Mouse (Mus musculus) liver (tissue): ENCODE data around the gene Tmub2.

Source experiments
- DNase-seq: peaks from one replicate; pipeline ENCODE4 v3.0.0-alpha.2; 2020; ENCODE audit warnings: mixed read lengths

The Tmub2 gene

DNA sequence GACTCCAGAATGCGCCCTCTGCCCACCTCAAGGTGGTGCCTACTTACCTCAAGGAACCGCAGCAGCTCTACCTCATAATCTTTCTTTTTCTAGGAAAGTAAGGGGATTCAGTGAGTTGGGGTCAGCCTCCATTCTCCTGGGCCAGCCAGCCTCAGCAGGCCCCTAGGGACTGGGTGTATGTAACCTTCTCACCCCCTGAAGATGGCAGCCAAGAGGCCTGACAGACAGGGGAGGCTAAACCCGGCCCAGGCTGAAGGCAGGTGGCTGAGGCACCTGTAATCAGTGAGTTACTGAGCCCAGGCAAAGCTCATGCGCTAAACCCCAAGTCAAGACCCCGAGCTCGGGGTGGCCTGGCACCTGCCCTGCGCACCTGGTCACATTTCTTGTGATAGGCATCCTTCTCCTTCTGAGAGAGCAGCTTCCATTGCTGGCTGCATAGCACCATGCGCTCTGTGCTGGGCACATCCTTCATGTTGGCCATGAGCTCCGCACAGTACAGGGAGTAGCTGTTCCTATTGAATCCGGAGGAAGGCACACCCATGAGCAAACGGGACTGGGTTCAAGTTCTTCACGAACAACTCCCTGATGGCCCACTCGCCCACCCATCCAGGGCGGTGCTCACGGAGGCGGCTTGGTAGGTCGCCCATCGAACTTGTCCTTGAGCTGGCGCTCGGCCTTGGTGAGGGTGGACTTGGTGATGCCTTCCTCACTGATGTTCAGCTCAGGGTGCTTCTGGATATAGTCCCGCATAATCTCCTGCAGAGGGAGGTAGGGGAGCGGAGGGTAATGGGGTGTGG lies 25.3 kb downstream of the Tmub2 start:
- DNase-seq, result no peak

DNA sequence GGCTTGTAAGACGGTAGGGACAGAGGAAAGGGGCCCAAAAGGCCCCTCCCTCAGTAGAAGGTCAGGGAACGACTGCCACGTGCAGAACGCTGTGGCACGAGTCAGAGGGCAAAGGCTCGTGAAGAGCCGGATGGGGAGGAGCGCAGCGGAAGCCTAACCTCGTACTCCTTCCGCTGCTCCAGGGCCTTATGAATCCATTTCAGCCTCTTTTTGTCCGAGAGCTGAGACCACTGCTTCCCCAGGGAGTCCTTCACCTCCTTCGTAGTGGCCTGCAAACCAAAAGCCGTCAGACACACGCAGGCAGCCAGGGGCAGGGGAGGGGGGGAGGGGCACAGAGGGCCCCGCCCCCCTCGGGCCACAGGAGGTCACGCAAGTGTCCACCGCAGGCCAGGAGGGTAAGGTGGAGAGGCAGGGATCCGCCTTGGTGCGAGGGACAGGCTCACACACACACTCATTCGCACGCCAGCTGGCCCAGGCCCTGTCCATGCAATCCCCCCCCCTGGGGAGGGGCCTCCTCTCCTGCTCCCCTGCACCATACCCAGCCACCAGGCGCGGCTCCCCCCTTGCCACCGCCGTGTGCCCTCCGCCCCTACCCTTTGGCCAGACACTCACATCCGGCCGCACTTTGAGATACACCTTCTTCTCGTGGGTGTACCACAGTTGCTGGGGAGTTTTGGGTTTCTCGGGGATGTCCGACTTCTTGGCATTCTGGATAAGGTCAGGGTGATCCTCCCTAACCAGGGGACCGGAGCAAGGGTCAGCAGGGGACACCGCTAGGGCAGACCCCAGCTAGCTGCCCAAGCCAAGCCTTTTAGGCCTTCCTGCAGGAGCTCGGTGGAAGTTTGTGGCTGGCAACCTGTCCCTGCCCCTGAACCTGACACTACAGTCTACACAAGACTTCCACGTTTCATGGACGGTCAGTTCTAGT lies 26.3 kb downstream of the Tmub2 start:
- DNase-seq, result peak; percentile 41

DNA sequence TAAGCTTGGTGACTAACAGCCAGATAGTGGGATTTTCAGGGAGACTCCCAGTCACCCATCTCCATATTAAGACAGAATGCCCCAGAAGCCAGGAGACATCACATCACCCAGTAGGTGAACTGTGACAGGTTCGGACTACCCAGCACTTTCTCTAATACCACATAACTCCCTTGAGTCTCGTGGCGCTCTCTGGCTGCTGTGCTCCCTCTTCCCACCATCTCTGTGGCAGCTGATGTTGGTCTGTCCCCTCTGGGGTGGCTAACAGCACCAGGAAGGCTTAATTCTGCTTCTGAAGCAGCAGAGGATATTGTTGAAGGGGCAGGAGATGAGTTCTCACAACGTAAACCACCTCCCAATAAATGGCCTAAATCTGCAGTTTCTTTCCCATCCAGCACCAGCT lies 27.2 kb downstream of the Tmub2 start:
- DNase-seq, result no peak

DNA sequence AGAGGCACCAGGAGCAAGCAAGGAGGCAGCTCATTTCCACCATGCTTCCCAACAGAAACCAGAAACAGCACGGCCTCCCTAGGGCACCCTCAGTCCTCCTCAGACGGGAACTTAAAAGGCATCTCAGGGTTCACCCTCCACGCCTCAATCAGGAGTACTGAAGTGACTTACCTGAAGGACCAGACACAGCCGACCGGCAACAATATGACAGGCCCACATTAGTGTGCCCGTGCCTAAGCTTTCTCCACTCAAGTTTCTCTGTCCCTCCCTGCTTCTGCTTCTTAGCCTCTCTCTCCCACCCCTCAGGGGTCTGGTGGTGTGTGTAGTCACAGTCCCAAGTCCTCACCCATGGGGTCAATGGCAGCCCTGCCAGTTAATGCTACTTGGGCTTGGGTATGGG lies 27.9 kb downstream of the Tmub2 start:
- DNase-seq, result no peak

DNA sequence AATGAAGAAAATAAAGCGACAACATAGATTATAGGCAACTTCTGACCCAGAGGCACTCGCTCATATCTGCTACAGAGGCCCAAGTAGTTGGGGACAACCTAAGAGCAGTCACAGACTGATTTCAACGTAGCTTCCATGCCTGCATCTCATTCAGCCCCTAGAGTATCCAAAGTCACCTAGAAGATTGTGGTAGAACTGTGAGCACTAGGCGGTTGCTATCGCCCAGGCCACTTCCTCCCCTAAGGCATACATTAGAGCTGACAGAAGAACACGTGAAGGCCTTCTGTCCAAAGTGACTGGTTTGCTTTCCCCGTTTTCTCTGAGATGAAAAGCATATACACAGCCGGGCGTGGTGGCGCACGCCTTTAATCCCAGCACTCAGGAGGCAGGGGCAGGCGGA lies 29.6 kb downstream of the Tmub2 start:
- DNase-seq, result no peak

DNA sequence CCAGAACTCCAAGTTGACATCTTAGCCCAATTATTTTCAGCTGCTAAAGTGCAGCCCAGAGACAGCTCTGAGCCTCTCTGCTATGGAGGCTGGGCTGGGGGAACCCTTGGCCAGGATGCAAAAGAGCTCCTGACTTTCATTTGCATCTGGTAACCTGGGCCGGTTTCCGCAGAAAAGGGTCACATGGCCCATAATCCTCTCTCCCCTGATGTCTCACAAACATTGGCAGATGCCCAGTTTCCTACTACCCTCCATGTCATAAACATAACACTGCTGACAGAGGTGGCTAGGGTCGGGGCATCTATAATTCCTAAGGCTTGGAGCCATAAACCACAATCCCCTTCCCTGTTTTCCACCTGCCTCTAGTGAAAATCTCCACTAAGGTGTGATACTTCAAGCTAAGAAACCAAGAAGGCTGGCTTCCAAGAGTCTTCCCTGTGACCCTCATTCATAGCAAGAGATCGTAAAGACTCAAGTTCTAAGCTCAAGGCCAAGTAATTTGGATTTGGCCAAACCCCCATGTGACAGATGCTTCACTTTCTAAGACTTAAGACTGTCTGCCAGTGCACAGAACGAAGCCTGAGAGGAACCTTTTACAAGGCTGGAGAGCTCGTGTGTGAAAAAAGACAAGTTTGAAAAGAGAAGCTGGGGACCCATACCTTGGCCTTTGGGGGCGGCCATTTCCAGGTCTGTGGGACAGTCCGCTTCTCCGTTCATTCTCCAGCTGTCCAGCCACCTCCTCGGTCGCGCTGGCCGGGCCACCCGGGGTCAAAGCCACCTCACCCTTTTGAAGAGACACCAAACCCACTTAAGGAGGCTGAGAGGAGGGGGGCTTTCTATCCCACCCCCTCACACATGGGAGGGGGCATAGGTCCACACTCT lies 31.2 kb downstream of the Tmub2 start:
- DNase-seq, result no peak

DNA sequence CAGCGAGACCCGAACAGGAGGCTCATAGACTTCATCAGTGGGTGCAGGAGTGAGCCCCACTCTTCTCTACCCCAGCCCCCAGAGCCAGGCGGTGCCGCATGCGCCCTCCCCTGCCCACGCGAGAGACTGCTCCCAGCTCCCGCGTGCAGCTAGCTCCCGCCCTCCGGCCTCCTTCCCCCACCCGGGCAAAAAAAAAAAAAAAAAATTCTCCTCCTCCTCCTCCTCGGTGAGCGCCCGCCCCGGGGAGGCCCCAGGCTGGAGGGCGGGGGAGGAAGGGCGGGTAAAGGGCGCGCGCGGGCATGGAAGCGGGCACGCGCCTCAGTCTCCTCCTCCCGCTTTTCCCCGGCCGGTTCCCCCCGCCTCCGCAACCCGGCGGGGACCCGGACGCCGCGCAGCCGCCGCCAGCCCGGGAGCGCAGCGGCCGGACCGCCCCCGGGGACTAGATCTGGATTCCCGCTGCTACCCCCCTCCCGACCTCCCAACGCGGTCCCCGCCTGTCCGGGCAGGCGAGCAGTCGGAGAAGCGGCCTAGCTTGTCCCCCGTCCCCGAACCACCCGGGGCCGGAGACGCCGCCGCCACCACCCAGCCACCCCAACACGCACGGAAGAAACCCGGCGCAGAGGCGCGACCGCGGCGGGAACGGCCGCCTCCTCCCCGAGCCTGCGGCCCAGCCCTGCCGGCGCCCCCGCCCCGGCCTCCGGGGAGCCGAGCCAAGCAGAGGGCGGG lies 32.0 kb downstream of the Tmub2 start:
- peak; percentile 96 for DNase-seq

DNA sequence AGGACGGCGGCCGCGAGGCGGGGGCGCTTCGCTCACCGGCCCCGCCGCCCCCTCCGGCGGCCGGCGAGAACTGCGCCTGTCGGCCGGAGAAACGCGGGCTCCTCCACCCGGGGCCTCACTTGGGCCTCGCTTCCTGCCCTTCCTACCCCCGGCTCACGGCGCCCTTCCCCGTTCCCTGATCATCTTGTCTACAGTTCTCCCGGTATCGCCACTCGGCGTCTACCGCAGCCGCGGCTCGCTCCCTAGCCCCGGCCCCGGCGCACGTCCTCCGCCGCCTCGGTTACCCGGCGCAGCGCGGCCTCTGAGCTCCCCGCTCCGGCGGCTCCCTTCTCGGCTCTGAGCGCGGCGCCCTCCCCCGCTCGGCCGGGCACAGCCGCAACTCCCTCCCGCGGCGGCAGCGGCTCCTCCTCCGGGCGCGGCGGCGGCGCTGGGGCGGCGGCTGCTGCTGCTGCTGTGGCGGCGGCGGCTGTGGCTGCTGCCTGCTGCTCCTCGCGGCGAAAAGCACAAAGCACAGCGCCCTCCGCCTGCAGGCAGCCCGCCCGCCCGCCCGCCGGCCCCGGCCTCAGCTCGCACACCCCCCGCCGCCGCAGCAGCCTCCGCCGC lies 32.7 kb downstream of the Tmub2 start:
- DNase-seq, result peak; percentile 79

DNA sequence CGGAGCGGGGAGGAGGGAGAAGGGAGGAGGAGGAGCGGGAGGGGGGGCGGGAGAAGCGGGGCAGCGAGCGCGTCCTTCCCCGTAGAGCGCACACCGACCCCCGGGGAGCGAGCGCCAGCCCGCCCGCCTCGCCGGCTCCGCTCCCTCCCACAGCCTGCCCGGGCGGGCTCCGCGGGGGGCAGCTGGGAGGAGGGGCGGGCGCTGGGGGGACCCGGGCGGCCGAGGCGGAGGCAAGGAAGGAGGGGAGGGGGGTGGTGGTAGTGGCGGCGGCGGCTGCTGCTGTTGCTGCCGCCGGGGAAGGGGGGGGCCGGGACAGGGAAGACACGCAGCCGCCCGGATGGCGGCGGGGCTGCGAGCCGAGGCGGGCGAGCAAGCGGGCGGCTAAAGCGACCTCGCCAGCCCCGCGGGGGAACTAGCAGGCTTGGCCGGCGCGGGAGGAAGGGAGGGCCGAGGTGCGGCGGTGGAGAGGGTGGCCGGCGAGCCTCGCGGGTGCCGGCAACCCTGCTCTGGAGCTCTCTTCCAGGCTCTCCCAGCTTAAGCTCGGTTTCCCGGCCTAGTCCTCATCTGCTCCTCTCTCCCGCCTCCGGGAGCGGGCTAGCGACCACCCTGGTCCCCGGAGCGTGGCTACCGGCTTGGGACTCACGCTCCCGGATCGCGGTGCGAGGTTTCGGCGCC lies 33.3 kb downstream of the Tmub2 start:
- peak; percentile 80 for DNase-seq

DNA sequence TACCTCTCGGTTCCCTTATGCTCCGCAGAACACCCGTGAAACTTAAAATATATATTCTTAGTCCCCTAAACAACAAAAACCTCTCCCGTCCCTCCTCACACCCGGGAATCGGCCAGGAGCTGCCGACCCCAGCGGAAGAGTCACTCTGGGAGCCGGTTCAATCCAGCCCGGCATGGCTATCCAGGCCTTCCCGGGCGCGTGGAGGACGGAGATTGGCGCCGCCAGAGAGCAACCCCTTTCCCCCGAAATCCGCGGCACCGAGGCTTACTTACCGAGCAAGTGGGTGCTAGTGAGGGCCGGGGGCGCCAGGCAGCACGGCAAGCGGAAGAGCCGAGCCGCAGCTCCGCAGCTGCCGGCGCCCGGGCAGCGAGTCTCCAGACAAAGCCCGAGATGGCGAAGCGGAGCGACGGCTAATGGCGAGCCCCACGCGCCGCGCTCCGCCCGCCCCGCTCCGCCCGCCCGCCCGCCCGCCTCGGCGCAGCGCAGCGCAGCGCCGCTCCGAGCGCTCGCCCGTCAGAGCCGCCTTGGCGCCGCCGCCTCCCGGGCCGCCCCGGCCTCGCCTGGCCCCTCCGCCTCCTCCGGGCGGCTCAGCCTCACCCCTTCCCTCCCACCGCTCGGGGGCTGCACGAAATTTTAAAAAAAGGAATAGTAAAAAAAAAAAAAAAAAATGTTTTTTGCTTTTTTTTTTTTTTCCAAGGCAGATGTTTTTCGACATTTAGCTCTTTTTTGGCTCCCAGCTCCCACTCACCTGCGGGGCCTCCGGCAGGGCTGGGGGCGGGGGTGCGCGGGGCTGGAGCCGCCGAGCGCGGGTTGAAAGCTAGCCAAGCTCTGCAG lies 34.1 kb downstream of the Tmub2 start:
- DNase-seq, result peak; percentile 76

DNA sequence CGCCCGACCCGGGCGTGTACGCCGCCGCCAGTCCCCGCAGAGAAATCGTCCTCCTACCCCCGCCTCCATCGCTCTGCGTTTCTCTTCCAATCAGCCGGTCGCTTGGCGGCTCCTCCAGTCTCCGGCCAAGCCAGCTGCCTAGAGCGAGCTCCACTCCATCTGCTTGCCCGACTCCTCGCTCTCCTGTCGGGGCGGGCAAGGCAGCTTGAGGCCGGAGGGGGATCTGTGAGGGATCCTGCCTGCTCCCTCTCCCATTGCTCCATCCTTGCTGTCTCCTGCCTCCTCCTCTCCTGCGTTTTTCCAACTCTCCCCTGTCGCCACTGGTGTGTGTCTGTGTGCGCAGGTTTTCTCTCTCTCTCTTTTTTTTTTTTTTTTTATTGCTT lies 34.7 kb downstream of the Tmub2 start, which contains the start of gene Ubtf:
TSS of gene Ubtf (minus strand) at position 333 of the 383 bp plus-strand sequence.
- peak; percentile 89 for DNase-seq

DNA sequence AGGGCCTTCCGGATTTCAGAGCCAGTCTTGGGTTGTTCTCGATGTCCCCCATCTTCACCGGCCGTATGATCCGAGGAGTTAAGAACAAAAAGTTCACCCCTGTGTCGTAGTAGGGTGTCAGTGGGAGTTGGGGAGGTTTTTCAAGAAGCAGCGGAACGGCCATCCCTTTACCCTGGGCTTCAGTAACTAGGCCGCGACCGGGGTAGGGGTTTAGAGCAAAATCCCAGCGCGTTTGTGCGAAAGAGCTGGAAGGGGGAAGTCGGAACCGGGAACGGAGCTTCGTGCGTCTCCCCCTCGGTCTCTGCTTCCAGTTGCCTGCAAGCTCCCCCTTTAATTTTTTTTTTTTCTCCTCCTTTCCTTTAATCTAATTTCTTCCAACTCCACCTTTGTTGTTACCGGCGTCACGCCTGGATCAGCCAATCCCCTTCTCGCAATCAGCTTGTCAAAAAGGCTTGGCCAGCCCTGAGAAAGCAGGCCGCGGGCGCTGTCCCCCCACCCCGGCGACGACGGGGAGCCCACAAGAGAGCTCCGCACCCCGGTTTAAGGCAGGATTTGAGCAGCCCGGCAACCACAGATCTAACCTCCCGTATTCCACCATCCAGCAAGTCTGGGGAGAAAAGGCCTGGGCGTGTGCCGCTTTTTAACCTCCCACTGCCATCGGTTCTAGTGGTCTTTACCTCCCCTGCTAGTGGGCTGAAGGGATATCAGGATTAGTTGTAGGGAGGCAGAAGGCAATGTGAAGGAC lies 35.4 kb downstream of the Tmub2 start:
- peak; percentile 89 for DNase-seq

DNA sequence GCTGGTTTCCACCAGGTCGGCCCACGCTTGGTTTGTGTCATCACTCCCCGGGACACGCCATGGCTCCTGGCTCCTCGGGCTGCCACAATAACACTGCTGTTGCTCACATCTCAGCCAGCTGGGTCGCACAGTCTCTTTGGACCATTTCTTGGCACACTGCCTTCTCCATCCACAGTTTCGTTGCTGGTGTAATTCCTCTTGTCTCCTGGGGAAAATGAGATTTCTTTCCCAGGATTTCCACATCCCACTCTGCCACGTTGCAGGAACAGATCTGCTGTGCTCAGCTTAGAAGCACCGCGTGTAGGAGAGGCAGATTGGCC lies 35.9 kb downstream of the Tmub2 start:
- DNase-seq, result no peak

DNA sequence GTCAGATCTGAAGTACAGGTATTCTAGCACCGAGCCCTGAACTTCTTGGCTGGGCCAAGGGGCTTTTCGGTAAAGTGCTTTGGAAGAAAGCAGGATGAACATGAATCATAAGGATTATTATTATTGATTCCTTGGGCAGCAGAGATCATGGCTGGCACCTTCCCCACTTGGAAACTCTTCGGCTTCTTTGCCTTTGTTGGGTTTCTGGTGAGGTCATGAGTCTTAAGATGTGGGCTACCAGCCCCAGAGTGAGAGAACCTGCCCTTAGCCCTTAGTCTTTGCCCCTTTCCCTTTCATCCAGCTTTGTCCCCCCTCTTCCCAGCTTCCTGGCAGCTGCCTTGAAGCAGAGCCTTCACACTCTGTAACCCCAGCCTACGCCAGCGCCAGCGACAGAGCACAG lies 37.2 kb downstream of the Tmub2 start:
- DNase-seq, result no peak

DNA sequence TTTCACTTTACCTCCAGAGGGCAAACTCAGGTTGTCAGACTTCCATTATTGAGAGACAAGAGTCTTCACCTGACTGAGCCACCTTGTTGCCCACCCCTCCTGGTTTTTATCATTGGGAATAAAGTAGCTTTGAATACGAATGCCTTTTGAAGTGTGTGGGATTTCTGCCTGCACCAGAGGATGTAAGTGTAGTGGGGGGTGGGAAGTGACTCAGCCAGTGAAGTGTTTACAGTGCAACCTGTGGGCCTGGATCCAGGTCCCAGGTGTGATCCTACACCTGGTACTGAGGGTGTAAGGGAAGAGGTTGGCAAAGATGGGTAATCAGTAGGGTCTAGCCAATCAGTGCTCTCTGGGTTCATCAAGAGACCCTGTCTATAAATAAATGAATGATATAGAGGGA lies 38.8 kb downstream of the Tmub2 start:
- DNase-seq, result no peak

DNA sequence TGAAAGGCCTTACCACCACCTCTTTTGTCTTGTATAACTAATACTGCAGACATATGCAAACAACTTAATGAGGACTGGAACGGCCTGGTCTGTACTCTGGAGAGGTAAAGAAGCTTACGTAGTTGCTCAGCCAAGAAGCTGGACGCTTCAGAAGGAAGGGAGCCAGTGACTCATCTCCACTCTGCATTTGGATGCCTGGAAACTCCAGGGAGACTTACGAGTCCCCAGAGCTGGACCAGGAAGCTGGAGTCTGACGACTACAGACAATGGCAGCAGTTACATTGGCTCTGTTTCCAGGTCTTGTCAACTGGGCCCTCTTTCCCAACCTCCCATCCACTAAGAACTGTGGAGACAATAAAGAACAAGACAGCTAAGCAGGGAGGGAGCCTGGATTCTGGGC lies 42.5 kb downstream of the Tmub2 start:
- no peak for DNase-seq

DNA sequence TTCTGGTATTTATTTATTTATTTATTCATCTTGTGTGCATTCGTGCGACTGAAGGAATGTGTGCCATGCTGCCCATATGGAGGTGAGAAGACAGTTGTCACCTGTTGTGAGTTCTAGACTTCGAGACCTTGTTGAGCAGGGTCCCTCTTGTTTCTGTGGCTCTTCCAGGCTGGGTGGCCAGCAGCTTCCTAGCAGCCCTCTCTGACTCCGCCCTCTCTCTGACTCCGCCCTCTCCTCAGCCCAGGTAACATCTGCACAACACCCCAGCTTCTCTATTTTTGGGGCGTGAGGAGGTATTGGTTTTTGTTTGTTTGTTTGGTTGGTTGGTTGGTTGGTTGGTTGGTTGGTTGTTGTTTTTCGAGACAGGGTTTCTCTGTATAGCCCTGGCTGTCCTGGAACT lies 43.1 kb downstream of the Tmub2 start:
- peak; percentile 45 for DNase-seq

DNA sequence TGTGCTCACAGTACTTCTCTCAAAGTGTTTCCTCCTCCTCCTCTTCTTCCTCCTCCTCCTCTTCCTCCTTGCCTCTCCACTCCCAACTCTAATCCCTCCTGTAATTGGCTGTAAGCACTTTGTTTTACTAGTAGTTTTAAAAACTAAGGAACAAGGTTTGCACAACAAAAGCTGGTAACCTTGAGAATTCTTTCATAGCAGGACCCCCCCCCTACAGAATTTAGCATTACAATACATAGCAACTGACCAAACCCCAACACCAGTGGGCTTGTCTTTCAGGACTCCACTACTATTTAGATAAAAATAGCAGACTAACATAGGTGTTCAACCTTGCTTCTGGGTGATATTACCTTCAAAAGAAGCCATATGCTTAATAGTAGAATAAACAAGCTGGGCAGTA lies 44.8 kb downstream of the Tmub2 start:
- no peak for DNase-seq

DNA sequence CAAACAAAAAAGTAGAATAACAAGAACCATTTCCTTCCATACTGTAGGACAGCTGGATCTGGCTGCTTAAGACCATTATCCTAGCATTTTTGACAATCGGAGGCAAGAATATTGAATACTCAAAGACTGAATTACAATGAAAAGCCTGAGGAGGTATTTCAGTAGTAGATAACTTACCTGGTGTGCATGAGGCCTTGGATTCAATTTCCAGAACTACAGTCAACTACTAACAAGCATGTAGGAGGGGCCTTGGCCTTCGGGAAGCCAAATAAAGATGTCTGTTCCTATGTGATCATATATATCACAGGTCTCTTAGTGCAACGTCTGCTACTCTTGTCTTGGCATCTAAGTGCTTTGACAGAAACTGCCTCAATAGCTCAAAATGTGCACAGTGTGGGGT lies 45.3 kb downstream of the Tmub2 start:
- DNase-seq, result no peak

DNA sequence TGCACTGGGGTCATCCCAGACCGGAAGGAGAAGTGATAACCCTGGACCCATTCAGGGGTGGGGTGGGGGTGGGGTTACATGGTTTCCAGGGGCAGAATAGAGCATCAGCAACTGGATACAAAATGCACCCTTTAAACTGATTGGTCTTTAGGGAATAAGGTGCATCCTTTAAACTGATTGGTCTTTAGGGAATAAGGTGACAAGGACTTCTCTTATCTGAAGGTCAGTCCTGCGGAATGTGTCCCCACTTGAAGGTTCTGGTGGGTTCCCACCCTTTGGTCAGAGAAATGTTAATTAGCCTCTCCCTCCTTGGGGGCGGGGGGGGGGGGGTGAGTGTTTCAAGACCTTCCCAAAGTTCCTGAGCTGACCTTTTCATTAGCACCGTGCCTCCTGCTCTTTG lies 47.1 kb downstream of the Tmub2 start:
- no peak for DNase-seq
